Mouse (Mus musculus) midbrain, embryonic 14.5 days (tissue): ENCODE measurements at regions not wholly inside any gene's neighbourhood (a gene's known extent, or its start where the extent isn't known, plus 50 kb on each side); places are given as distances from the start of the nearest gene placed in this dataset.

Experiments
- ATAC-seq: fragments of 200-750 bp; cut with Nextera tagmentation; 2 replicates; pipeline ENCODE4 v1.8.0; 2017; ENCODE audit warnings: moderate number of reproducible peaks, moderate library complexity; ENCODE audit not compliant: low FRiP score, low TSS enrichment
- DNase-seq: peaks from one replicate; pipeline ENCODE4 v3.0.0-alpha.2; 2015
- H3K27ac ChIP-seq: fragments of 300-500 bp; sonication (generic); replicated peaks from 2 replicates; pipeline ENCODE4 v1.5.1; 2014; ENCODE audit warnings: mild to moderate bottlenecking, low read depth, low read length, moderate library complexity
- H3K27me3 ChIP-seq: fragments of 300-500 bp; sonication (generic); 2 replicates; pipeline ENCODE4 v1.6.1; 2014; ENCODE audit warnings: low read length, control low read depth, mixed read lengths; ENCODE audit not compliant: control insufficient read depth, insufficient read depth
- H3K36me3 ChIP-seq: fragments of 300-500 bp; sonication (generic); 2 replicates; pipeline ENCODE4 v1.6.1; 2014; ENCODE audit warnings: low read length, control low read depth; ENCODE audit not compliant: control insufficient read depth, insufficient read depth
- H3K4me1 ChIP-seq: fragments of 300-500 bp; sonication (generic); 2 replicates; pipeline ENCODE4 v1.6.1; 2014; ENCODE audit warnings: mild to moderate bottlenecking, antibody characterized with exemption, low read length, control low read depth; ENCODE audit not compliant: control insufficient read depth, insufficient read depth
- H3K4me2 ChIP-seq: fragments of 300-500 bp; sonication (generic); 2 replicates; pipeline ENCODE4 v1.6.1; 2014; ENCODE audit warnings: mild to moderate bottlenecking, low read length, moderate library complexity
- H3K4me3 ChIP-seq: fragments of 300-500 bp; sonication (generic); replicated peaks from 2 replicates; pipeline ENCODE4 v1.5.1; 2014; ENCODE audit warnings: low read depth, low read length
- H3K9ac ChIP-seq: fragments of 300-500 bp; sonication (generic); replicated peaks from 2 replicates; pipeline ENCODE4 v1.6.1; 2014; ENCODE audit warnings: mild to moderate bottlenecking, low read length, moderate library complexity
- H3K9me3 ChIP-seq: fragments of 300-500 bp; sonication (generic); 2 replicates; pipeline ENCODE4 v1.6.1; 2016; ENCODE audit warnings: low read length, control low read depth, mixed read lengths; ENCODE audit not compliant: control insufficient read depth
- WGBS: fragments of 180-500 bp; shearing (Covaris S2); extraction: QIAGEN DNeasy Blood & Tissue Kit; methylation state at CpG from one replicate; pipeline ENCODE4 v1.1.7; 2014; 5-methylcytosine and 5-hydroxymethylcytosine counted together

DNA sequence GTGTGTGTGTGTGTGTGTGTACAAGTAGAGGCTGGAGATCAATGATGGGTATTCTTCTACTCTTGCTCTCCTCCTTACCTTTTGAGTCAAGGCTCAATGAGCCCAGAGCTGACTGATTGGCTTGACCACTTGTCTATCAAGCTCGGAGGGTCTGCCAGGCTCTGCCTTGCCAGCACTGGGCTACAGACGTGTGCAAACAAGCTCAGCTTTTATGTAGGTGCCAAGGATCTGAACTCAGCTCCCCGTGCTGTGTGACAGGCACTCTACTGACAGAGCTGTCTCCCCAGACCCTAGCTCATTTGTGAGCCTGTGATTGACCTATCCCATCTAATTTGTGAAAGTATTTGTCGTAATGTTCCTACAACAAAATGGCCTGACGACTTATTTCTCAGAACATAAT is 54.2 kb upstream of the Cdc42bpa start:
- Histone ChIP-seq H3K27me3 (no peaks in the 10 kb centered on the region), H3K4me1 (no peaks in the 10 kb centered on the region), H3K4me2 (no peak overlapping the region), H3K36me3 (no peaks in the 10 kb centered on the region), H3K9me3 (no peaks in the 10 kb centered on the region), H3K27ac (no peak overlapping the region), H3K9ac (no peak overlapping the region), H3K4me3 (no peak overlapping the region)
- WGBS, result 88% methylated on average over 5 of the region's 5 CpGs
- ATAC-seq (no peak), DNase-seq (no peak)

DNA sequence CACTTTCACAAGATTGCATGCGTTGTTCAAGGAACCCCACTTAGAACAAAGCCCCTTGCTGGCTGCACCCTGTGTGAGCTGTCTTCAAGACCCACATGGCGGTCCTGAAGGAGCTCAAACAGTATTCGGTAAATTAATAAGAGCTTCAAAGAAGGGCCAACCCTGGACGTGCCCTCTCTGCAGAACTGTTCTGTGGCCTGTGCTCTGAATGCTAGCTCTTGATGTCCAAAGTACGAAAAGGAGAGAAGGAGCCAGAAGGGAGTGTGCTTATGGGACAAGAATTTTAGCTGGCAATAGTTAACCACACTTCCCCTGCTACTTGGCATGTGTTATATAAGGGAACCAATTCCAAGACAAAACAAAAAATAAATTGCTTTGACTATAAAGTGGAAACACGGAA is 67.6 kb upstream of the Cdc42bpa start:
- no peak overlapping the region for H3K27ac ChIP-seq
- DNase-seq (no peak), ATAC-seq (no peak)
- no peaks in the 10 kb centered on the region for H3K36me3 ChIP-seq
- H3K4me1 ChIP-seq, result no peaks in the 10 kb centered on the region
- H3K9ac ChIP-seq, result no peak overlapping the region
- WGBS, result 94% methylated on average over 6 of the region's 6 CpGs
- no peaks in the 10 kb centered on the region for H3K9me3 ChIP-seq
- H3K27me3 ChIP-seq, result no peaks in the 10 kb centered on the region
- H3K4me2 ChIP-seq, result no peak overlapping the region
- no peak overlapping the region for H3K4me3 ChIP-seq

DNA sequence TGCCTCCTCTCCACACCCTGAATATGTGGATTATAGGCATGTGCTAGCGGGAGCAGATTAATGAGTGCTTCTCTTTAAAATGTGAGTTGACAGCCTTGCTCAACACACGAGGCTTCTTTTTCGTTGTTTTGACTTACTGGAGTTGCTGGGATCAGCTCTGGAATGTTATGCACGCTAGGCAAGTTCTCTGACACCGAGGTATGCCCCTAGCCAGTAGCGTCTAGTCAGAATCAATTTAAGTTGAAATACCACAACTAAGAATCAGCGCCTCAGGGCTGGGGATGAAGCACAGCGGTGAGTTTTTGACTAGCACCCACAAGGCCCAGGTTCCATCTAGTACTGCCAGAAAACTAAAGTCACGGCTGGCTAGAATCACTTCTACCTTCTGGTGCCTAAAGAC is 72.4 kb upstream of the Cdc42bpa start:
- no peak for DNase-seq
- no peaks in the 10 kb centered on the region for H3K9me3 ChIP-seq
- H3K4me2 ChIP-seq, result no peak overlapping the region
- H3K36me3 ChIP-seq, result no peaks in the 10 kb centered on the region
- H3K9ac ChIP-seq, result no peak overlapping the region
- no peak for ATAC-seq
- no peak overlapping the region for H3K4me3 ChIP-seq
- H3K27me3 ChIP-seq, result no peaks in the 10 kb centered on the region
- no peak overlapping the region for H3K27ac ChIP-seq
- WGBS, result 73% methylated on average over 9 of the region's 9 CpGs
- H3K4me1 ChIP-seq, result no peaks in the 10 kb centered on the region

DNA sequence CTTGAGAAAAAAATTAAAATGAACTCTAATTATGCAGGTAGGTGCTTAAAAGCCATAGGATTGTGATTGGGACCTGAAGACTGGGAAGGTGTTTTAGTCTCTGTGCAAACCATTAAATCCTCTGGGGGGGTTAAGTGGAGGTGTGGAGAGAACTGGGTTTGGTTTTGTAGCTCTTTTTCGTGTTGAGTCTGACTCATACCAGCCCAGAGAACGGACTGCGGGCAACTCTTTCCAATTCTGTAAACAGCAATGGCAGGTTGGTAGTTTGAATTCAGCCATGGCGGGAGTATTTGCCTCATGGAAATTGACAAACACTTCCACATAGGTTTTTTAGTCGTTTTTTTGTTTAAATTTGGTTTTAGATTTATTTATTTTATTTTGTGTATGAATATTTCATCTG is 77.7 kb upstream of the Ahctf1 start:
- no peak for ATAC-seq
- Histone ChIP-seq H3K9me3 (no peaks in the 10 kb centered on the region), H3K36me3 (no peaks in the 10 kb centered on the region), H3K9ac (no peak overlapping the region), H3K4me1 (no peaks in the 10 kb centered on the region), H3K4me3 (no peak overlapping the region), H3K27me3 (no peaks in the 10 kb centered on the region), H3K4me2 (no peak overlapping the region), H3K27ac (no peak overlapping the region)
- 82% methylated on average over 5 of the region's 5 CpGs for WGBS
- no peak for DNase-seq

DNA sequence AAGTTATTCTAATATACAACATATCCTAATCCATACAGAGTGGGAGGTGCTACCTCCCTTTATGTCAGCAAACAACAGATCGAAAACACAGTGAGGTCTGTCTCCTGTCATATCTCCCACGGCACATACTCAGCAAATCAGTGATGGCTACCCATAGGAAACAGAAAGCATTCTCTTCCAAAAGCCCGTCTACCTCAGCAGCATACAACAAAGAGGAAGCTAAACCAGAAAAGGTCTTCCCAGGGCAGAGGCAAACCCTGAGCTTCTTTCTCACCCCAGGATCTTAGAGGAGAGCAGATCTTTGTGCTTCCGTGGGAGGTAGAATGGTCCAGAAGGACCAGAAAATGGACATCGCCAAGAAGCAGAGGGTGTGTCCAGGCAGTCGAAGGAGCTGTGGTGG is 74.4 kb upstream of the Ahctf1 start:
- DNase-seq, result no peak
- no peaks in the 10 kb centered on the region for H3K9me3 ChIP-seq
- H3K4me2 ChIP-seq, result no peak overlapping the region
- 87% methylated on average over 6 of the region's 6 CpGs for WGBS
- no peak overlapping the region for H3K27ac ChIP-seq
- no peaks in the 10 kb centered on the region for H3K4me1 ChIP-seq
- no peak overlapping the region for H3K9ac ChIP-seq
- H3K27me3 ChIP-seq, result no peaks in the 10 kb centered on the region
- no peak overlapping the region for H3K4me3 ChIP-seq
- no peak for ATAC-seq
- H3K36me3 ChIP-seq, result no peaks in the 10 kb centered on the region

DNA sequence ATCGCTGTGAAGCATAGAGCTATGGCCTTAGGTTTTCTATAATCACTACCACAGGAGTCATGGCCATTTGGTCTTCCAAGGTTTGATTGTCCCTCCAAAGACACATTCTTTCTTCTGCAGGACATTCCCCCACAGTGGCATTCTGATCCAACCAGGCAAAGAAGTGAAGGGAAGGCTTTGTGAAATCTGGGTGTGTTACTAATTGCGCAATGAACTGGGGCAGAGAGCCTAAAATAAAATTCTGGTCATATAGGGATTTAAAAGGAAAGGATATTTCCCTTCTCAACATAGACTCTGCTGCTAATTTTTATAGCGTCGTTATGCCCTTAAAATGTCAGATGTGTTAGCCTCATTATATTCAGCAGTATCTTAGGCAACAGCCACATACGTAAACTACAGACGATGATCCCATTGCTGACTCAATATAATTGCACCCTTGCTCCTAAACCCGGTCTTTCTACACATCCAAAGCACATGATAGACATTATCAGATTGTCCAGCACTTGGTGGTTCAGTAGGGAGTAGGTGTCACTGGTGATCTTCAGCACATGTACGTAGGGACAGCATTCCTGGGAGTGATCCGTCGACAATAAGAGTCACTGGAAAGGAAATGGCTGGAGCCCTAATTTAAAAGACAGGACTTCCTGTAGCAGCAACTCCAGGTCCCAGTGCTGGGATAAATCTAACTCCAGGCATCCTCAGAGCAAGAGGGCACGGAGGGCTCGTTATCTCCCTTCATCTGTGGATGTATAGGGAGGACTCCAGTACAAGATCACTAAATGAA is 70.5 kb upstream of the Ahctf1 start:
- Histone ChIP-seq H3K36me3 (no peaks in the 10 kb centered on the region), H3K4me3 (no peak overlapping the region), H3K9ac (no peak overlapping the region), H3K4me2 (no peak overlapping the region), H3K9me3 (no peaks in the 10 kb centered on the region), H3K27ac (no peak overlapping the region), H3K27me3 (no peaks in the 10 kb centered on the region), H3K4me1 (no peaks in the 10 kb centered on the region)
- no peak for ATAC-seq
- DNase-seq, result no peak
- WGBS, result 88% methylated on average over 12 of the region's 12 CpGs

DNA sequence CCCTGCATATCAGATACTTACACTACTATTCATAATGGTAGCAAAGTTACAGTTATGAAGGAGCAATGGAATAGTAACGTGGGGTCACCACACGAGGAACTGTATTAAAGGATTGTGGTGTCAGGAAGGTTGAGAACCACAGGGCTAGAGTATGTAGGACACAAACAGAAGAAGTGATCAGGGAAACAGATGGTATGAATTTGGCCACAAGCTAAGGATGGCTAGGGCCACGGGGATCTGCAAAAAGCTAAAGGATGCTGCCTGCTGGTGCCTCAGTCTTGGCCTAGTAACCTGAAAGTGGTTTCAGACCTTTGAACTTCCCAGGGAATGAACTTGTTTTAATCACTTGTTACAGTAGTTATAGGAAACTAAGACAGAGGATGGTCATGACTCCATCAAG is 68.5 kb upstream of the Ahctf1 start:
- H3K27ac ChIP-seq, result no peak overlapping the region
- no peak for ATAC-seq
- no peak overlapping the region for H3K9ac ChIP-seq
- H3K9me3 ChIP-seq, result no peaks in the 10 kb centered on the region
- H3K36me3 ChIP-seq, result no peaks in the 10 kb centered on the region
- H3K4me1 ChIP-seq, result no peaks in the 10 kb centered on the region
- 88% methylated on average over 3 of the region's 3 CpGs for WGBS
- no peaks in the 10 kb centered on the region for H3K27me3 ChIP-seq
- no peak for DNase-seq
- H3K4me2 ChIP-seq, result no peak overlapping the region
- H3K4me3 ChIP-seq, result no peak overlapping the region

DNA sequence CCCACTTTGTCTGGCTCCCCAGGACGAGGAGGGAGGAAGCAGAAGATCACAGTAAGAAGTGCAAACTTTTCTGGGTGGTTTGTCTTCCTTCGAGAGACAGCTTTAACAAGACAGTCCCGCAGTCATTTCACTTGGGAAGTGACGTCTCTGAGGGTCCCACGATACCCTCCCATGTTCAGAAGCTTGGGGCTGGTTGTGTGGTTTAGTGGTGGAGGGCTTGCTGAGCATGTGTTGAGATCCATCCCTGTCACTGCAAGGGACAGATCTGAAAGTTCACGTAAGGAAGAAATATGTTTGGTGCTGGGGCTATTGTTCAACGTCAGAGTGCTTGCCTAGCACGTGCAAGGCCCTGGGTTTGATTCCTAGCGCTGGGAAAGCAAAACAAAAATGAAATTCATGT is 65.2 kb upstream of the Ahctf1 start:
- Histone ChIP-seq H3K36me3 (no peaks in the 10 kb centered on the region), H3K27ac (no peak overlapping the region), H3K4me1 (no peaks in the 10 kb centered on the region), H3K9ac (no peak overlapping the region), H3K27me3 (no peaks in the 10 kb centered on the region), H3K9me3 (no peaks in the 10 kb centered on the region), H3K4me2 (no peak overlapping the region), H3K4me3 (no peak overlapping the region)
- DNase-seq, result no peak
- no peak for ATAC-seq
- WGBS, result 90% methylated on average over 9 of the region's 9 CpGs

DNA sequence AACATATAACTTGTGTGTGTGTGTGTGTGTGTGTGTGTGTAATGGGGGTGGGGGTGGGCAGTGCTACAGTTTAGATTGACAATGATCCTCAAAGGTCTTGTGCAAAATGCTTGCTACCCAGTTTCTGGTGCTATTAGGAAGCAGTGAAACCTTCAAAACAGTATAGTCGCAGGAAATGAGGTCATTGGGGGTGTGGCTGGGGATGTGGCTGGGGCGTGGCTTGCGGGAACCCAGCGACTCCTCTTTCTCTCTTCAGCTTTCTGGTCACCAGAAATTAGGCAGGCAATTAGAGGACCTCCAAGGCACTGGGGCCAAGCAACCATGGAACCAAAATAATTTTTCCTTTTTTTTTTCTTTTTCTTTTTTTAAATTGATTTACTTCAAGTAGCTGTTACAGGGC is 64.0 kb upstream of the Ahctf1 start:
- DNase-seq (no peak), ATAC-seq (no peak)
- Histone ChIP-seq H3K27me3 (no peaks in the 10 kb centered on the region), H3K9me3 (no peaks in the 10 kb centered on the region), H3K4me2 (no peak overlapping the region), H3K4me1 (no peaks in the 10 kb centered on the region), H3K36me3 (no peaks in the 10 kb centered on the region), H3K27ac (no peak overlapping the region), H3K9ac (no peak overlapping the region), H3K4me3 (no peak overlapping the region)
- 93% methylated on average over 4 of the region's 4 CpGs for WGBS
